Mouse (Mus musculus) adrenal gland, adult 18-20 months (tissue): ENCODE measurements around the gene Cog1. TPM values are rescaled to one million over a fixed set of nuclear protein-coding genes. Genes with fewer than 3 reads are reported as not detected.

Source experiments
- DNase-seq, 2 experiments: peaks; one replicate each; pipeline ENCODE4 v3.0.0; 2021 to 2022; ENCODE audit warnings: low spot score in 2 of 2
- total RNA-seq, 2 experiments: library from RNA; stranded (reverse); gene quantifications; 1 replicate in 1 of 2; 2 replicates in 1 of 2; pipeline ENCODE4 v1.2.3; 2021

The Cog1 gene
- total RNA-seq, 2 experiments from 2014 or later, result 36.5 to 44.0 TPM

GRCm38 (mm10) chr11:113697571-113697970 lies 48.6 kb downstream of the Cog1 start:
- no peak for DNase-seq

- no peak for DNase-seq
Observed at GRCm38 (mm10) chr11:113698013-113698545, 49.1 kb downstream of the Cog1 start.

GRCm38 (mm10) chr11:113699643-113700042 lies 50.7 kb downstream of the Cog1 start:
- DNase-seq, result no peak

GRCm38 (mm10) chr11:113703758-113704157 lies 54.8 kb downstream of the Cog1 start:
- DNase-seq, result peak; percentile 82 to 83

GRCm38 (mm10) chr11:113705966-113706652 lies 57.1 kb downstream of the Cog1 start:
- DNase-seq, result no peak

- no peak for DNase-seq
Observed at GRCm38 (mm10) chr11:113708629-113709213, 59.8 kb downstream of the Cog1 start.

GRCm38 (mm10) chr11:113709272-113709671 lies 60.3 kb downstream of the Cog1 start:
- no peak for DNase-seq

GRCm38 (mm10) chr11:113709731-113710256 lies 60.8 kb downstream of the Cog1 start, which contains the start of gene Cpsf4l:
TSS of gene Cpsf4l (minus strand) at chr11:113710017.
- DNase-seq, result no peak

- DNase-seq, result no peak
Observed at GRCm38 (mm10) chr11:113710257-113710777, 61.3 kb downstream of the Cog1 start.

- DNase-seq, result no peak
Observed at GRCm38 (mm10) chr11:113711061-113711460, 62.1 kb downstream of the Cog1 start.

GRCm38 (mm10) chr11:113715078-113715674 lies 66.2 kb downstream of the Cog1 start:
- DNase-seq, result no peak

GRCm38 (mm10) chr11:113716132-113716531 lies 67.2 kb downstream of the Cog1 start:
- DNase-seq, result no peak

Other genes with a start within 250 kb of the Cog1 start
- gene Sstr2, start 29.8 kb upstream of the Cog1 start, total RNA-seq, result 1 to 10 TPM; 2.4 to 7.0 TPM
- gene Slc39a11, start 910 bp downstream of the Cog1 start, total RNA-seq, result 10 to 100 TPM; 23.1 to 29.1 TPM
- gene Fam104a, start 35.0 kb downstream of the Cog1 start, total RNA-seq, result 10 to 100 TPM; 32.9 to 36.0 TPM
- 10 to 100 TPM; 14.3 to 17.1 TPM for gene D11Wsu47e, start 35.2 kb downstream of the Cog1 start, total RNA-seq
- gene Cpsf4l, start 60.8 kb downstream of the Cog1 start, total RNA-seq, result under 1 TPM; 0.30 to 0.38 TPM
- gene Cdc42ep4, start 102.7 kb downstream of the Cog1 start, total RNA-seq, result 100 to 1,000 TPM in 1 of 2 experiments, 10 to 100 TPM in 1; 70.0 to 160 TPM